Mouse (Mus musculus): ENCODE measurements around the gene Metap1. TPM values are rescaled to one million over a fixed set of nuclear protein-coding genes. Genes with fewer than 3 reads are reported as not detected.
"Not testable (repeated sequence)": the region's sequence is repeated elsewhere in the genome, so short reads cannot be mapped to it uniquely, and the experiment has no call there.

Metap1 gene
- total RNA-seq, 2 experiments from 2014 or later = 41.9 to 44.4 TPM

DNA sequence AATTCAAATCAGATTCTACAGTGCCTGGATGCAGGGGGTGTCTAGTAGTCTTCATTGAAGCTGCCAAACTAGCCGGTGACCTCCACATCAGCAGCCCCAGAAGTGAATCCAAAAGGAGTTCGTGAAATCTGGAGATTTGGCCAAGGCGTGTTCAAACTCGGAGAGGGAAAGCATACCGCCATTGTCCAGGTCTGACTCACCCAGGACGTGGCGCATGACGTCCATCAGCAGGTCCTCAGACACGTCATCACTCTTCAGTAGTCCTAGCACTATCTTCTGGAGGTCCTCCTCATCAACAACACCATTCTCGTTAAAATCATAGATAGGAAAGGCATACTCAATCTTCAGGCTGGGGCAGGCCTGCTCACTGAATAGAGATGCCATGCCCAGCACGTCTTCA, 14.4 kb upstream of the Metap1 start:
- no peak for DNase-seq (ENCODE audit: extremely low spot score in 1 of 2, low spot score in 1 of 2)

DNA sequence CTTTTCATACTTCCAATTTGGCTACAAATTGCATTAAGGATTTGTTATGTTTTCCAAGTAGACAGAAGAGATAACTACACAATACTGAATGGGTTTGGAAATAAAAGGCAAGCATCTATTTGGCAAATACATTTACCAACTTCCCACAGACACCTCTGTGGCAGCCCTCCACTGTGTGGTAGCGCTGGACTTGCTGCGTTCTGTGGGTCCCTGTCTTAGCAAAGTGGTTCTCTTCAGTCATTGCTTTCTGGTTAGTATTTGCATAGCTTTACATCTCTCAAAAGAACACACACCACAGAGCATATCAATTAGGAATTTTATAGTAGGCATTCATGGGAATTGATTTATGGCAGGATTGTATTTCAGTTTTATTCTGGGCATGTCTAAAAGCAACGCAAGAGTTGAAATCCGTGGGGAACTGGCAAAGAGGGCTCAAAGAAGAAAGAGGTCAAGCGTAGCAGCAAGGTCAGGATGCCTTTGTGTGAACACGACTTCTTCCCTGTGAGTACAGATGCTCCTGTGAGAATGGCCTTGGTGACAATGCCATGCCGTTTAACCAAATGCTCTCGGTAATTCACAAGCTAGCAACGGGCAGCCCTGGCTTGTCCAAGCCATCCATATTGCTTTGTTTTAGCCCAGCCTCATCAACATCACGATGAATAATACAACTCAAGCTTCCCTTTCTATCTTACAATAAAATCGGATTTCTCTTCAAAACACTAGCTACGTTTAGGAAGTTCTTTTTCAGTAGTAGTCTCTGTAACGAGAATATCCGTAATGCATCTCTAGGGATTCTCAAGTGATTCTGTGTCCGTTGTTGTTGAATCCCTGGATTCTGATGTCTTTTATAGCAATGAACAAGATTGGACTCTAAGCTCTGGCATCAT, 10.8 kb upstream of the Metap1 start:
- no peak for DNase-seq (ENCODE audit: extremely low spot score in 1 of 2, low spot score in 1 of 2)

DNA sequence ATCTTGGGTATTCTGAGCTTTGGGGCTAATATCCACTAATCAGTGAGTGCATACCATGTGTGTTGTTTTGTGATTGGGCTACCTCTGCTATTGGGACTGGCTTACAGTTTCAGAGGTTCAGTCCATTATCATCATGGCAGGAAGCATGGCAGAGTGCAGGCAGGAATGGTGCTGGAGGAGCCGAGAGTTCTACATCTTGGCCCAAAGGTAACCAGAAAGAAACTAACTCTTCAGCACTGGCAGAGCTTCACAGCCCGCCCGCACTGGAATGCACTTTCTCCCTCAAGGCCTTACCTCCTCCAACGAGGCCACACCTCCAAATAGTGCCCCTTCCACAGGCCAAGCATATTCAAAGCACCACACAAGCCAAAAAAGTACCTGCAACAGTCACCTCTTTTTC, 9.4 kb upstream of the Metap1 start:
- DNase-seq (ENCODE audit: extremely low spot score in 1 of 2, low spot score in 1 of 2) = no peak

DNA sequence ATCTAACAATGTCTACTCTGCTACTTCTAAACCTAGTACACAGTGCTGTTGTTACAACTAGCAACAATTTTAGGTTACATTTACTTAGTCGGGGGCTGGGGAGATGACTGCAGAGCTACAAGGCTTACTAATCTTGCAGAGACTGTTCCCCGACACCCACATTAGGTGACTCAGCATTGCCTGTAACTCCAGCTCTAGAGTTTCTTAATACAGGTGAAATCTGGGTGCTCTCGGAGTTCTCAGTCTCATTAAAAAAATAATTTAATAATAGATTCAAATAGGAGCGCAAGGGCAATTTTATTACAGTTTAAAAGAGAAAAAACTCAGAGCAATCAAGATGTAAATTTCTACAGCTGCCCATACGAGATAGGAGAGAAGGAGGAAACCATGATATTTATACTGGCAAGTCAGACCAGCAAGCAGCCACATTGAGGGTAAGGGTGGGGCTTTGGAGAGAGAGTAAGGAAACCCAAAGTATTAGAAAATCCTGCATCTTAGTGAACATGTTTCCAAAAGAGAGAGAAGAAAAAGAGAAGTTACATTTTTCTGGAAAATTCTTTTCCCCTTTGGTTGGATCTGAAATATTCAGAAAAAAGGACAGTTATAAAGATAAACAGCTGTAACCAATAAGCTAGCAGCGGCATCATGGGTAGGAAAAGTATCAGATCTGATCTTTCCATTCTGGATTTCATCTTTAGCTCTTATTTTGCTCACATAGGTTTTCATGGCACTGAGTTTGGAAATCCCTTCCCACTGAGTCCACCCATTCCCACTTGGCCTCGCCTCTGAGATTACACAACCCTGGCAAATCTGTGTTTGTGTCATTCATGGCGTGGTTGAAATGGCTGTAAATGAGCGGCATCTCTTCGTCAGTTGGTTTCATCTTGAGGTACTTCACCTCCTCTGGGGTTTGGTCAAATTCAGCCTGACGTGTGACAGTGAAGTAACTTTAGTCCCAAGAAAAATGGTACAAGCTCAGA, 6.1 kb upstream of the Metap1 start:
- DNase-seq (ENCODE audit: extremely low spot score in 1 of 2, low spot score in 1 of 2) = no peak

DNA sequence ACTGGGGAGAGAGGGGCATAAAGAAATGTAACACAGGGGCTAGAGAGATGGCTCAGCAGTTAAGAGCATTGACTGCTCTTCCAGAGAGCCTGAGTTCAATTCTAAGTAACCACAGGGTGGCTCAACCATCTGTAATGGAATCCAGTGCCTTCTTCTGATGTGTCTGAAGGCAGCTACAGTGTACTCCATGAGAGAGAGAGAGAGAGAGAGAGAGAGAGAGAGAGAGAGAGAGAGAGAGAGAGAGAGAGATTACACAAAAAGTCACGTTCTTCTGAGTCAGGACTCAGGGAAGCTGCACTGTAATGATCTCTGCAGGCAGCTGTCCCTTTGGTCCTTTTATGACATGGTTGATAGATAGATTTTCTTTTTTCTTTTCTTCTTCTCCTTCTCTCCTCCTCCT, 5.2 kb upstream of the Metap1 start:
- no peak for DNase-seq (ENCODE audit: extremely low spot score in 1 of 2, low spot score in 1 of 2)

DNA sequence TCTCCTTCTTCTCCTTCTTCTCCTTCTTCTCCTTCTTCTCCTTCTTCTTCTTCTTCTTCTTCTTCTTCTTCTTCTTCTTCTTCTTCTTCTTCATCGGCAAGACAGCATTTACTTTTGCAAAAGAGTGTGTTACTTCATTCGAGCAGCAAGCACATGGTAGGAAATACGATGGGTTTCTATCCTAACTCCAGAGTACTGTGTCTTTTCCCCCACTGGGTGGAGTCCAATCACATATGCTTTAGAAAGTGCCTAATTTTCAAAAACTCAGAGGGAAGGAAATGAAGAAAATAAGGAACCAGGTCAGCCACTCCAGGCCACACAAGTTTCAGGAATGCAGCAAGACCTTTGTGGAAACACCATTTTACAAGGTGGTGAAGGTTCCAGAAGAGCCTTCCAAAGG, 4.4 kb upstream of the Metap1 start:
- no peak for DNase-seq (ENCODE audit: extremely low spot score in 1 of 2, low spot score in 1 of 2)

DNA sequence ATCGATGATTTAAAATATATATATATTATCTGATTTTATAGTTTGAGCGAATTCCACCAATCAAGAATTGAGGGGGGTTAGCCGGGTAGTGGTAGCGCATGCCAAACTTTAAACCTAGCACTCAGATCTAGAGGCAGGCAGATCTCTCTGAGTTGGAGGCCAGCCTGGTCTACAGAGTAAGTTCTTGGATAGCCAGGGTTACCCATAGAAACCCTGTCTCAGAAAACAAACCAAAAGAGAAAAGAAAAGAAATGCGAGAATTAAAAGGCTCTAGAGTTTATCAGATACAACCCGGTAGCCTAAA, 671 bp upstream of the Metap1 start:
- DNase-seq (ENCODE audit: extremely low spot score in 1 of 2, low spot score in 1 of 2) = no peak

DNA sequence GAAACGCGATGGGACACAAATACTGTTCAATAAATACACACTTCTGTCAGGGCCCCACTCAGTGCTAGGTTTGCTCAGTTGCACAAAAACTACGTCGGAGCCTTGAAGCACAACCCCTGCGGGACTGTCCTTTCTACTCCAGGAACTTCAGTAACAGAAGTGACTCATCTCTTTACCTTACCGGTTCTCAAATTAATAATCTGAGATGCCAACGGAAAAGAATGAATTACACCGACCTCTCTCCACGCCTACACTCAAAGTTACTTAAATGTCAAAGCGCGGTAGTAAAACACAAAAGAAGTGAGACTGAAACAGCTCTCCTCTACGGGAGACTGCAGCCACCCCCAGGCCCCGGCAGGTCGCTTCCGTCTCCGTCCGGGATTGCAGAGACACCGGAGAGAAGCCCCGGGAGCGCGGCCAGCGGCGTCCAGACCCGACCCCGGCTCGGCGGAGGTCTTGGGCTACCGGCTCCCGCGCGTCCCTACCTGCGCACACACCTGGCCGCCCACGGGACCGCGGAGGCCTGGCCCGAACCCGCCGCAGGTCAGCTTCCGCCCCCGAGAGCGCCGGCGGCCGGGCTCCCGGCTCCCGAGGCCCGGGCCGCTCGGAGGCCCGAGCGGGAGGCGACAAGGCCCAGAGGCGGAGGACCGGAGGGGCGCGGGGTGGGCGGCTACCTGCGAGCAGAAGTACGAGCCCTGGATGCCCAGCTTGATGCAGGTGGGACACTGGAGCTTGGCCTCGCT, 560 bp downstream of the Metap1 start:
- DNase-seq (ENCODE audit: extremely low spot score in 1 of 2, low spot score in 1 of 2) = peak in 1 of 2 experiments; percentile 11

DNA sequence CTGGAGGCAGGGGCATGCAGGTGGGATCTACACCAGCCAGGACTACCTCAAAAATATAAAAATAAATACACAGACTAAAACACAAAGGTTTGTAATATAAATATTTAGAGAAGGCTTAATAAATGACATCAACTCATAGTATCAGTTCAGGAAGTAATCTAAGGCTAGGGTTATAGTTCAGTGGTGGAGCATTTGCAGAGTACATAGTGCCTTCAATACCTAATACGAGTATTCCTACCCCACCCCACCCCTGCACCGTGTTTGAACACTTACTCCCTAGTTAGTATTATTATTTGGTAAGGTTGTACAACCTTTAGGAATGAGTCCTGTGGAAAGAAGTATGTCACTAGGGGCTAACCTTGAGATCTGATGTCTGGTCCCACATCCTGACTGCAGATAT, 6.1 kb downstream of the Metap1 start:
- DNase-seq (ENCODE audit: extremely low spot score in 1 of 2, low spot score in 1 of 2) = no peak

DNA sequence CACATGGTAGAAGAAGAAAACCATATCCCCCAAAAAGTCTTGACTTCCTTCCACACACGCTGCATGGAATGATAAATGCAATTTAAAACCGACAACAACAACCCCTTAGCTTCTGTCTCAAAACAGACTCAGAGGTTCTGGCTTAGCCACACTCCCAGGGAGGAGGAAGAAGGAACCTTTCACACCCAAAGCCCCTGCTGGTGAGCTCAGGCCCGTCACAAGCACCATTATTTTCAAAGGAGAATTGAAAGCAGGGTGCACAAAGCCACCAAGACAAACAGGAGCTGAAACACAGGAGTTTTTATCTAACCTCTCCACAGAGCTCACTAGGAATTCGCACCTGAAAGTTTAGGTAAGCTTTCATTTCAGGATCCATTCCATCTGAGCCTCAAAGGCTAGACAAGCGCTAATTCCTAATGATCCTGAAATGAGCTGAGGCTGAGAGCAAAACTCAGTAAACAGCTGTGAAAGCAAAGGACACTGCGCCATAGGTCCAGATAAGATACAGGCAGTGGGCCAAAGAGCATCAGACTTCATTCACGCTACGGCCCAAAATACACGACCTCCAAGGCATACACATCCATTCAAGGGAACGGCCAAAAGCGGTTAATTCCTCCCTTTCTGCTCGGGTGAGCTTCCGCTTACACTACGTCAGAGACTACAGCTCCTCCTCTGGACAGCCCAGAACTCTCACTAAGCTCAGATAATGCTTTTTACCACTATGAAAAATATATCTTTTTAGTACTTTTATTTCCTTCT, 7.6 kb downstream of the Metap1 start:
- no peak for DNase-seq (ENCODE audit: extremely low spot score in 1 of 2, low spot score in 1 of 2)

DNA sequence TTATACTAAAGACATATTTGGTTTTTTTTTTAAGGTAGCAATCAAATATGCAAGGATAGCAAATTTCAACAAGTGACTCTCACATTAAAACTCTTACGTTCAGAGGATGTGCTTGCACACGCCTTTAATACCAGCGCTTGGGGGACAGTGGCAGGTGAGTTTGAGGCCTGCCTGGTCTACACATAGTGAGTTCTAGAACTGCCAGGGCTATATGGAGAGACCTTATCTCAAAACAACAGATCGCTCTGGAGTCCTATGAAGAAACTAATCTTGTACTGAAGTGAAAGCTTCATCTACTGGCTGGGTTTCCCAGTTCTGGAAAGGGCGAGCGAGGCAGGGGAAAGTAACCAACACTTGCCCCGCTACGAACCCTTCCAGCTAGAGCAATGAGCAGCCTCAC, 9.8 kb downstream of the Metap1 start:
- DNase-seq (ENCODE audit: extremely low spot score in 1 of 2, low spot score in 1 of 2) = no peak

DNA sequence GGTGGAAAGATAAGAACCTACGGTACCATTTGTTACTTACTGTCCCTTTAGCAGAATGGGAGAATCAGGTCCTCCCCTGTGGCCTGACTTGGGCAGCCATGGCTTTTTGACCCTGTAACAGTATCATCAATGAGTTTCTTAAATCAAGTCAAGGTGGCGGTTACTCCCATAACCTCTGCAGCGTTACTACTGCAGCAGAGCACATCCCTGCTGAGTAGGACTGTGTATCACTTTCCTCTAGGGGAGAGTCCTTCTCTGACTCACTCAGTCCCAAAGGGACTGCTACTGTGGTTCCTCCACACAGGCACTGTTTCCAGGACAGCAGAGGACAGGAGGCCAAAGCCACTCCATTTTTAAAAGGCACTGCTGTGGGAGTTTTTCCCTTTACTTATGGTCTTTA, 18.2 kb downstream of the Metap1 start:
- no peak for DNase-seq (ENCODE audit: extremely low spot score in 1 of 2, low spot score in 1 of 2)

DNA sequence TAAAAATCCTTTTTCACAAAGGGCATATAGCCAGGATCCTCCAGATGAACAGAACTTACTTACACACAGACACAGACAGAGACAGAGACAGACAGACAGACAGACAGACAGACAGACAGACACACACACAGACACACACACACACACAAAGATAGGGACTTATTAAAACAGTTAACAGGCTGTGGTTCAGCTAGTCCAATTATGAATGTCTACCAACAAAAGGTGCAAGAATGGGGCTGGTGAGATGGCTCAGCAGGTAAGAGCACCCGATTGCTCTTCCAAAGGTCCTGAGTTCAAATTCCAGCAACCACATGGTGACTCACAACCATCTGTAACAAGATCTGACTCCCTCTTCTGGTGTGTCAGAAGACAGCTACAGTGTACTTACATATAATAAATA, 22.7 kb downstream of the Metap1 start:
- DNase-seq (ENCODE audit: extremely low spot score in 1 of 2, low spot score in 1 of 2) = not testable (repeated sequence)

DNA sequence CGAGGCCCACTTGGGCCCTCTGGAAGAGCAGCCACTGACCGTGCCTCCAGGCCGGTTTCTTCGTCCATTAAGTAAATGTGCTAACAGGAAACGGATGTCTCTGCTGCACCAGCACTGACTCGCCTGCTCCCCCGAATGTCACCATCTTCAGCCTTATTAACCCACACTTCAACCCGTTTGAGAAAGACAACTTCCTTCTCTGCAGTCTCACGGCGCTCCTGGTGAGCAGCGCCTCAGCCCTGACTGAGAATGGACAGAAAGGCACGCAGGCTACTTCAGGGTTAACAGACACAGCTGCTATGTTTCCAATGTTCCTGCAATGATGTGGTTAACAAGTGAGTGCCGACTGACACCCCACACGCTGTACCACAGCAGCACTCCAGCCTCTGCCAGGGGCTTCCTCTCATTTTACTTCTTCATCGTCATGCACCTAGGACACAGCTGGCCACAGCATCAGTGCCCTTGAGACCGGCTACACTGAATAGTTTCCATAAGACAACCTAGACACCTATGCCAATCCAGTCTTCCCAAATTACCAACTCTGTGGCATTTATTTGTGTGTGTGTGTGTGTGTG, 24.7 kb downstream of the Metap1 start:
- DNase-seq (ENCODE audit: extremely low spot score in 1 of 2, low spot score in 1 of 2) = no peak

DNA sequence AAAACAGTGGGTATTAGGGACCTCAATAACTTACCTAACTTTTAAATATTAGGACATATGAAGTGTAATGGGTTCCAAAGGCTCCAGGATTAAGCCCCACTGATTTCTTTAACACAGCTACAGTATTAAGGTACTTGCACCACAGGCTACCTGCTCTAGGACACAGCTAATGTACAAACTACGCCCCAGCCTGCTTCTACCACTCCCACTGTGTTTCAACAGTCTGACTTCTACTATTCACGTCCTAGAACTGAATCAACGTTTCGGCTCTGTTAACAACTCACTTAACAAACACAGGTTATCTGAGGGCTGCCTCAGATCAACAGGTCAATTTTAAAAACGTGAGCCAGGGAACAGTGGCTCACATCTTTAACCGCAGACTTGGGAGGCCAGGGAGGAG, 25.5 kb downstream of the Metap1 start:
- no peak for DNase-seq (ENCODE audit: extremely low spot score in 1 of 2, low spot score in 1 of 2)

DNA sequence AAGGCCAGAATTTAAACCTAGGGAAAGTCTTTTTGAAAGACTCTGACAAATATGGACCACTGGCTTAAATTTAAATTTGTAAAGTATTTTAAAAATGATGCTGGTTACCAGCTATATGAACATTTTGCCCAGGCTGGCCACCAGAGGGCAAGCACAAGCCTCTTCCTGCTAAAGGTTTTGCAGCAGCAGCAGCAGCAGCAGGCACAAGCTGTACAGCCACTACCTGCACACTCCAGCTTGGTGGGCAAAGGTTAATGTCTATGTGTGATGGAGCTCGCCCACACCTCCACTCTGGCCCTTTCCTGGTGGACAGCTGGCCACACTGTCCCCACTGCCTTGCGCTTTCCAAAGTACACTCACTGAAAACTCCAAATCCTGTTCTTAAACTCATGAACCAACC, 26.2 kb downstream of the Metap1 start:
- no peak for DNase-seq (ENCODE audit: extremely low spot score in 1 of 2, low spot score in 1 of 2)

DNA sequence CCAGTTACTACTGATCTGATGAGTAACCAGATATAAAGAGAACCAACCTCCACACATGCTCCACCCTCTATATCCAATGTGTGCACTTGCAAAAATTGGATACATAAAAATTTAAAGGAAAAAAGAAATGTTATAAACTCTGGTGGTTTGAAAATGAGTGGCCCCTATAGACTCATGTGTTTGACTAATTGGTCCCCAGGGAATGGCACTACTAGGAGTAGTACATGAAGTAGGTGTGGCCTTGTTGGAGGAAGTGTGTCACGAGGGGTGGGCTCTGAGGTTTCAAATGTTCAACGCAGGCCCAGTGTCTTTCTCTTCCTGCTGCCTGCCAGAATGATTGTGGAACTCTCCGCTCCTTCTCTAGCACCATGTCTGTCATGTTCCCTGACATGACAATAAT, 27.5 kb downstream of the Metap1 start:
- no peak for DNase-seq (ENCODE audit: extremely low spot score in 1 of 2, low spot score in 1 of 2)

DNA sequence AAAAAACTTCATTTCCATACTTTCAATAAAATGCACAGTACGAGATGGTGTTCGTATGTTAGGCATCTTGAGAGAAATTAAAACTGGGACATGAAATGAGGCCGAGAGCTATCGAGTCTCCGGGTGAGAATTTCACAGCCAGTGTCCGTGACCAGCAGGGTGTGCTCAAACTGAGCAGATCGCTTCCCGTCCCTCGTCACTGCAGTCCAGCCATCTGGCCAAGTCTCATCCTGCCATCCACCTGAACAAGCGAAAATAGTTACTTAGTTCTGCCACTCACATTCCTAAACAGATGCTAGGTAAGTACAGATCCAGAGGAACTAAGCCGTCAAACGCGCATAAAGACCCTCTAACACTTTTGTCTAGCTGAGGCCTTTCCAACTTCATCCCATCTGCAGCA, 29.1 kb downstream of the Metap1 start:
- no peak for DNase-seq (ENCODE audit: extremely low spot score in 1 of 2, low spot score in 1 of 2)

DNA sequence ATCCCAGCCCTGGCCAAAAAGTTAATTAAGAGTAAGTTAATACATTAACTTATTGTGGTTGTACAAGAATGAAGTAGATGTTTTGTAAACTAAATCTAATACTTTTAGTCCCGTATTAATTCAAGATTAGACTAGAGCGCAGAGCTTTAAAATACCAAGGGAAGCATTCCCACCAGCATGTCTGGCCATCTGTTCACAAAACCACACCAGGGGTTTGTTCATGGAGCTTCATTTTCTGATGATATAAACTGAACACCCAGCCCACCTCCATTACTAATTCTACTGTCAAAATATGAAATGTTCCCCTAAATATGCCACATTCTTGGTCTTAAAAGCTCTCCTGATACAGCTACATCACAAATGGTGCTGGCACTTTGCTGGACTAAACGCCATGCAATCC, 30.9 kb downstream of the Metap1 start:
- DNase-seq (ENCODE audit: extremely low spot score in 1 of 2, low spot score in 1 of 2) = no peak

Measured in layer of hippocampus, postnatal 25 days (tissue).